Mouse (Mus musculus): Measurements from ENCODE around the gene Klhl25.
"Not testable (repeated sequence)": the region's sequence is repeated elsewhere in the genome, so short reads cannot be mapped to it uniquely, and the experiment has no call there.

Klhl25 gene

GRCm38 (mm10) chr7:75845936-75846335 lies 2.2 kb upstream of the Klhl25 start:
- DNase-seq (ENCODE audit: low read depth), result no peak

DNA sequence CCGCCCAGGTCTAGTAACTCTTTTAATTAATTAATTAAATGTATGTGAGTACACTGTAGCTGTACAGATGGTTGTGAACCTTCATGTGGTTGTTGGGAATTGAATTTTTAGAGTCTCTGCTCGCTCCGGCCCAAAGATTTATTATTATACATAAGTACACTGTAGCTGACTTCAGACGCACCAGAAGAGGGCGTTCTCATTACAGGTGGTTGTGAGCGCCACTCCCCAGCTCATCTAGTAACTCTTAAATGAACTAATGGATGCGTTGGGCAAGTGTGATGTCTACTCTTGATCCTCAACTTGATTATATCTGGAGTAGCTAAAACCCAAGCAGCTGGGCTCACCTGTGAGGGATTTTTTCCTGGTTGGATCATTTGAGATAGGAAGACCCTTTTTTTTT lies 1.2 kb upstream of the Klhl25 start:
- DNase-seq (ENCODE audit: low read depth), result no peak

GRCm38 (mm10) chr7:75847489-75847888 lies 621 bp upstream of the Klhl25 start:
- no peak for DNase-seq (ENCODE audit: low read depth)

DNA sequence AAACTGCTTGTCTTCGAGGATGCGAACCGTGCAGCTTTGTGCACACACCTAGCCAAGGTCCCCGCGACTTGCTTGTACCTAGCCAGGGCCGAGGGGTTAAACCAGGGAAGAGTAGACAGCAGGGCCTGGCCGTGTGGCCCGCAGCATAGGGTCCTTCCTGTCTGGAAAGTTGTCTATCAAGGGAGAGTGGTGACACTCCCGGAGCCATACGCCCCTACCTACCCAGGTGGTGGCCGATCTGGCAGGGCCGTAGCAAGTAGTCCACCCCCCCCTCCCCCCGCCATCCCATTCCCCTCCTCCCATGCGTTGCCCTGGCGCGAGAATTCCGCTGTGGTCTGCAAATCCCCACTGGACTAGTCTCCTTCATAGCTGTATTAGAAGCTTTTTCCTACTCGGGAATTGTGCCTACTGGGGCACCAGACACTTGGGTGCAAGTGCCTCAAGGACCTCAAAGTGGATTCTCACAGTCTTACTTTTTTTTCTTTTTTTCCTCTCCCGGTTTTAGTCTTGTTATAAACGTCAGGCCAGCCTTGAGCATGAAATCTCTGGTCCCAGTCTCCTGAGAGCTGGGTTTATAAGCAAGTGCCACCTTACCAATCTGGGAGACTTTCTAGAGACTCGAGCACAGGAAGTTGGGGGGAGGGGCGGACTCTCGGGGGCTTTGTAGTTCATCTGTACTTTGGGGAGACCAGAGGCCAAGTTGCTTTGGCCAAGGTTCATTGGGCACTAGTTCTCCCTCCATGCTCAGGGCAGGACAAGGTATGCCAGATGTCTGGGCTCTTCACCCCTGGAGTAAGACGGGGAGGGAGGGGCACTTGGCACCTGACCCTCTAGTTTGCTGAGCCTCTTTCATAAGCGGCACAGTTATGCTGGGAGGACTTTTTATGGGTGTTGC lies 913 bp downstream of the Klhl25 start:
- DNase-seq (ENCODE audit: low read depth), result no peak

GRCm38 (mm10) chr7:75850396-75850795 lies 2.3 kb downstream of the Klhl25 start:
- not testable (repeated sequence) for DNase-seq (ENCODE audit: low read depth)

DNA sequence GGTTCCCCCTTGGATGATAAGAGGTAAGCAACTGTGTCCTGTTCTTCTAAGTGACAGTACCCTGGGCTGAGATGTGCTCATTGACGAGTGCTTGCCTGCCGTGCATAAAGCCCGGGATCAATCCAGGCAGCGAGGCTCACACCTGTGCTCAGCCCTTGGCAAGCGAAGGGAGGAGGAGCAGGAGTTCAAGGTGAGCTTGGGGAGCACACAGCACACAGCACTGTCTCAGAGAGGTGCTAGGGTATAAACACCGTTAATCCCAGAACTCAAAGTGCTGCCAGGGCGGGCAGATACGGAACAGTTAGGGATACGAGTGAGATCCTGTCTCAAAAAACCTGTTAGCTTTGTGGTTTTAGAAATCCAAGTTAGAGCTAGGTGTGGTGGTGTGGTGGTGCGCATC lies 3.2 kb downstream of the Klhl25 start:
- DNase-seq (ENCODE audit: low read depth), result no peak

DNA sequence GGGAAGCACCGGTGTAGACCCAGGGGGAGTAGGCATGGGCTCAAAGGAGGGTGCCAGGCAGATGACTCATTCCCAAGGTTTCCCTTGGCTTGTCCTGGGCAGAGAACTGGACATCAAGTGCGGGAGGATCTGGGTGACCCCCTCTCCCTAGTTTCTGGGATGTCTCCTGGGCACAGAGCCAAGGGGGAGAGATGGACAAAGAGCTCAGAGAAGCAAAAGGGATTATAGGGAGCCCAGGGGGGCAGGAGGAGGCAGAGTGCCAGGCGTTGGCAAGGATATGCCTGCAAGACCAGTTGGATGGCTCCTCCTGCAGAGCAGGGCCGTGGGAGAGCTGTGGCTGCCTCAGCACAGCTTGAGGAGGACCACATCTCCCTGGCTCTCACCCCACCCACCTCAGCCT lies 4.3 kb downstream of the Klhl25 start:
- DNase-seq (ENCODE audit: low read depth), result no peak

- no peak for DNase-seq (ENCODE audit: low read depth)
These were observed 5.2 kb downstream of the Klhl25 start for GRCm38 (mm10) chr7:75853171-75853830.

DNA sequence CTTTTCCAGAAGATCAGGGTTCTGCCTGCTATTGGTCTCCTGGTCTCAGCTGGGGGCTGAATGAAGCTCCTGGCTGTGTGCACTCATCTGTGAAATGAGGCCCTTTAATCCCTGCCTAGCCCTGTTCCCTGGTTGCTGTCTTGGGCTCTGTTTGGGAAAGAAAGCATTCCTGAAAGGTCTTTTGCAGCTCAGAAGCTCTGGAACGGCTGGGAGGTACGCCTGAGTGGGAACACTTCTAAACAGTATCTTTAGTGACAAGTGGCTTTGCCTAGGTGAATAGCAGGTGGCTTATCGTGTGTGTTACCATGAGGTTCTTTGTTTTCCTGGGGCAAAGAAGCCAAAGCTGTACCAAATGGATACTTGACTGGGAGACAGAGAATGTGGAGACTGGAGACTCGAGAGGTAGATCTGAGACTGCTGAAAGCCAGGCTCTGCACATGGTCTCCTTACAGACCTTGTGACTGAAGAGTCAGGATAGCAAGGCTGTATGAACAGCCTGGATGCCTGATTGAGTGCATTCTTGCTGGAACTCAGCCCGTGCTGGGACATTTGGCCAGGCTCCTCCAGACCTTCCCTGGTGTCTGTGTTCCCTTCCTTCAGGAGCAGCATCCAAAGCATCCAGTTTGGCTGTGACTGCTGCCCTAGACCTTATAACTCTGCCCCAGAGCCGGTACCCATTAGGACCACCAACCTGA lies 6.3 kb downstream of the Klhl25 start:
- DNase-seq (ENCODE audit: low read depth), result no peak

GRCm38 (mm10) chr7:75855028-75855427 lies 6.9 kb downstream of the Klhl25 start:
- DNase-seq (ENCODE audit: low read depth), result no peak

- no peak for DNase-seq (ENCODE audit: low read depth)
These were observed 8.1 kb downstream of the Klhl25 start for GRCm38 (mm10) chr7:75856259-75856658.

DNA sequence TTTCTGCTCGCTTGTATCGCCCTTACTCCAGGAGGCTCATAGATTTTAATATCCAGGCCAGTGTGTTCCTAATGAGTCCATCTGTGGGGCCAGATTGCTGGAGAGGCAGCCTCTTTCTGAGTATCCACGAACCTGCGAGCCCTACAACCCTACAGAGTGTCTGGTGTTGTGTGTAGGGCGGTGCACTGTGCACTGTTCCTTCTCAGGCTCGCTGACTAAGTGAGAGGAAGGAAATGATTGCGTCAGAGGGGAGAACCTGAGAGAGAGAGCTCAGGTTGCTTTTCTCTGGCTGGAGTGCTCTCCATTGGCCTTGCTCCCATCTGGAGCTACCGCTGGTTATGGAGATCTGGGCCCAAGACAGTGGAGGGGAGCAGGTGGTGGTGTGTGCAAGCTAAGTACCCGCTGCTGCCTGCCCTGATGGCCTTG lies 11.7 kb downstream of the Klhl25 start:
- no peak for DNase-seq (ENCODE audit: low read depth)

DNA sequence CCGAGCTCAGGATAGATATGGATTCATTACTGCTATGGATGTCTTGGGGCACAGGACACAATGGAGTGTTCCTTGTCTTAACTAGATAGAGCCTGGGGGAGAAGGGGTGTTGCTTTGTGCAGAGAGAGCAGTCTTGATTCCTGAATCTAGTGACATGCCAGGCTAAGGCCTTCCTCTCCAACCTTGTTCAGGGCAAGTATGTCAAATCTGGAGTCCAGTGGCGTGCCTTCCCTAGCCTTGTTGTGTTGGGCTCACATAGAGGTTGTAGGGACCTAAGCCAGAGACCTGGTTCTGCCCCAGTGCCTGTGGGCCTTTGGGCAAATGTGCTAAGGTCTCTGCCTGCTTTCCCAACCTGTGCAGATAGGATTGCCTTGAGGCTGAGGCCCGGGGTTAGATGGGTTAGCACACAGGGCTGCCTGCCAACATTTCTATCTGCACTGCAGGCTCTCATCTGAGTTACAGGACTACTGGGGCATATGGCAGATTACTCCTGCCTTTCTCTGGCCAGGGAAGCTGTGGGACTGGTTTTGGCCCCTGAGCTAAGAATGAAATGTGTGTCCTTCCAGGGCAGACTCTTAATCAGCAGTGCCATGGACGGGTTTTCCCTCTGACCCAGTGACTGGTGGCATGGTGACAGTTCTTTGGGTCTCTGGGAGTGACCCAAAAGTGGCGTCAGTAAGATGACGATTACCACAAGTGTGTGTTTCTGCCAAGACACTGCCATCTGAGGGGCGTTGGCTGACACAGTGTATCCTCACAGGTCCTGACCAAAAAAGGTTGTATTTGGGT lies 13.7 kb downstream of the Klhl25 start:
- not testable (repeated sequence) for DNase-seq (ENCODE audit: low read depth)

- DNase-seq (ENCODE audit: low read depth), result not testable (repeated sequence)
These were observed 14.3 kb downstream of the Klhl25 start for GRCm38 (mm10) chr7:75862427-75862781.

DNA sequence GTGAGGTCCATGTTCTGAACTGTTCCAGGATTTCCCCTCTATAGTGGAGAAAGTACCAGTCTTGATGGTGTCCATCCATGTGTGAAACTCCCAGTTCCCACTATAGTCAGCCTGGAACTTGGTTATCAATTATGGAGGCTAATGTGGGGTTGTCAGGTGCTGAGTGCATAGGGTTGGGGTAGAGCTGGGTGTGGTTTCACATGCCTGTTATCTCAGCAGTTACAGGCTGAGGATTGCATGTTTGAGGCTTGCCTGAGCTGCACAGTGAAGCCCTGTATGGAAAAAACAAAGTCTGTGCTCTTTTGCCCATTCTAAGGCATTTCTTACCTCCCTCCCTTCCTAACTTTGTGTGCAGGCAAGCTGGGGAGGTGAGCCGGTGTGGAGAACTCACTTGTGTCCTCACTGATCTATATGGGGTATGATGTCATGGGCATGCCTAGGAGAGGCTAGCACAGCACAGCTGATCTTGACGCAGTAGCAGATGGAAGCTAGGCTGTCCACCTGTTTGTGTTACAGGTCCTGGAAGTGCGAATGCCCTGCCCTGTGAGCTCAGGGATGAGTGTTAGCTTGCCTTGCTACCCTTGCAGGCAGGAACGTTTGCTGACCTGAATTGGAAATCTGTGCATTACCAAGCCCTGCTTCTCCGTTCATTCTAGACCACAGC lies 15.3 kb downstream of the Klhl25 start:
- DNase-seq (ENCODE audit: low read depth), result not testable (repeated sequence)

DNA sequence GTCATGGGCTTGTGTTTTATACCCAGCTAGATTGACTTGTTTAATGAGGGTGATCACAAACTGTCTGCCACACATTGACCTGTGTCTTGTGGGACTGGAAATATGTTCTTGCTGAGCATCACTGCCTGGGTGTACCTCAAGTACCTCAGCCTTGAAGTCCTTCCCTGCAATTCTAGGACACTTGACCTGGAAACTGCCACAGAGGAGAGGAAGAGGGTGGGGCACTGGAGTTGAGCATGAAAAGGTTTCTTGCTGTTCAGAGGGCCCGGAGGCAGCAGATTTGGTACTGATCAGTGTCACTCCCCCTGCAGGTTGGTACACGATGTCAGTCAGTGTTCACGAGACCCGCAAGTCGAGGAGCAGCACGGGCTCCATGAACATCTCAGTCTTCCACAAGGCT lies 16.9 kb downstream of the Klhl25 start:
- DNase-seq (ENCODE audit: low read depth), result no peak

DNA sequence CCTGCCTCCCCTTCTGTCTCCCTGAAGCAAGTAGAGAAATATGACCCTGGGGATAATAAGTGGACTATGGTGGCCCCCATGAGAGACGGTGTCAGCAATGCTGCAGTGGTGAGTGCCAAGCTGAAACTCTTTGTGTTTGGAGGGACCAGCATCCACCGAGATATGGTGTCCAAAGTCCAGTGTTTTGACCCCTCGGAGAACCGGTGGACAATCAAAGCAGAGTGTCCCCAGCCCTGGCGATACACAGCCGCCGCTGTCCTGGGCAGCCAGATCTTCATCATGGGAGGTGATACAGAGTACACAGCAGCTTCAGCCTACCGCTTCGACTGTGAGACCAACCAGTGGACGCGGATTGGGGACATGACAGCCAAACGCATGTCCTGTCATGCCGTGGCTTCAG lies 18.4 kb downstream of the Klhl25 start:
- no peak for DNase-seq (ENCODE audit: low read depth)

DNA sequence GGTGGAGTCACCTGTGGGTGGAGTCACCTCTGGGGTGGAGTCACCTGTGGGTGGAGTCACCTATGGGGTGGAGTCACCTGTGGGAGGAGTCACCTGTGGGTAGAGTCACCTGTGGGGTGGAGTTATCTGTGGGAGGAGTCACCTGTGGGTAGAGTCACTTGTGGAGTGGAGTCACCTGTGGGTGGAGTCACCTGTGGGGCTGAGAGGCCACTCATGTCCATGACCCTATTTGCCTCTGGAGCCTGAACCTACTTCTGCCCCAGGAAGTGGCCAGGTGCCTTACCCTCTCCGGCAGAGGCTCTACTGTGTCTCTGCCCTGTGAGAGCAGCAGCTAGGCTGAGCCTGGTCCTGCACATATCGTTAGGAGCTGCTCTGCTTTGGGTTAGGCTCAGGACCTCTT lies 20.6 kb downstream of the Klhl25 start:
- no peak for DNase-seq (ENCODE audit: low read depth)

DNA sequence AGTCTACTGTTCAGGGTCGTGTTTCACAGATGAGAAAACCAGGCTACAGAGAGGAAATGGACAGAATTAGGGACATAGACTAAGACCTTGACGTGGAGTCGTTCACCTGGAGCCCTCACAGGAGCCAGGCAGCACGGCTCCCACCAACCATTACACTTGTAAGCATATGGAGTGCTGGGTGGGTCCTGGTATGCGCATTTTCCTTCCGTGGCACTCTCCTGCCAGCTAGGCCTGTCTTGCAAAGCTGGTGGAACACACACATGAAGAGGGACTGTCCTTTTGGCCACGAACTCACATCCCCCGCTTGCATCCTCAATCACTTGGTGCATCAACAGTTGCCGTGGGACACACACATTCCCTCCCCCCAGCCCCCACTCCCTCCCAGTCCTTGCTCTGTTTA lies 22.4 kb downstream of the Klhl25 start:
- no peak for DNase-seq (ENCODE audit: low read depth)

DNA sequence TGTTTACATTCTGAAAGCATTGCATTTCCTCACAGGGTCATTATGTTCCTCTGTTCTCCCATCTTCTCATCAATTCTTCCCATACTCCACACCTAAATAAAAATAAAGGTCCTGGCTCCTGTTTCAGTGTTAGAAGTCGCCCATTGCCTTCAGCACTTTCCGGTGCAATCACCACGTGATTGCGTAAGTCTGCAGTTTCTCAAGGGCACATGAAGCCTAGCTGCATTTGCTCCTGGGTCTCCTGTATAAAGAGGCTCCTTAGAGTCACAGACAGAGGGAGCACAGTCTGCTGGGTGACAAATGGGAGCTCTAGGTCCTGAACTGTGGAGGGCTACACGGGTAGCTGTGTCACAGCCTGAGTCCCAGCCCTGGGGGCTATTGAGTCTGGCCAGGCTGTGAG lies 24.1 kb downstream of the Klhl25 start:
- no peak for DNase-seq (ENCODE audit: low read depth)

GRCm38 (mm10) chr7:75872697-75873096 lies 24.6 kb downstream of the Klhl25 start:
- DNase-seq (ENCODE audit: low read depth), result no peak

DNA sequence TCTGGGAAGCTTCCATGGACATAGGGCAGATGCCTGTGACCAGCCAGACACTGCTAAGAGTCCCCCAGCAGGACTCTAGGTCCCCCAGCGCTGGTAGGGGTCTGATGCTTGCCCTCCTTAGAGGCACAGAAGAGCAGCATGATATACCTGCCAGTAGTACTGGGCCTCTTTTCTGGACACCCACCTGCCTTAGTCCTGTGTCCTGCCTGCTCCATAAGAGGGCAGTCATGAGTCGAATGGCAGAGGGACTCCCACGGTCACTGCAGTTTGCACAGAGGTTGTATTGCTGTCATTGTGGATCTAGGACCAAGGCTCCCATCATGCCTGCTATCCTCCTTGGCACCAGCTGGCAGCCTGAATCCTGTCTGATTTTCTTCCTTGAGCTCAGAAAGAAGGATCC lies 25.1 kb downstream of the Klhl25 start:
- no peak for DNase-seq (ENCODE audit: low read depth)

Measured in c-Kit-positive CD71-negative TER-119-negative erythroid progenitor cells, embryonic 14.5 days (primary cell).